Mouse (Mus musculus) cerebellum, postnatal 4 days (tissue): Measurements from ENCODE around the gene Tdpoz5.
"Not testable (repeated sequence)": the region's sequence is repeated elsewhere in the genome, so short reads cannot be mapped to it uniquely, and the experiment has no call there.

Experiments
- DNase-seq, 2 experiments: peaks; one replicate each; pipeline ENCODE4 v3.0.0; 2022; ENCODE audit warnings: low spot score in 2 of 2, mixed read lengths in 1 of 2

Gene Tdpoz5

GRCm38 (mm10) chr3:93961214-93961613 is at the start of gene Tdpoz5:
Gene Tdpoz5, minus strand, starts transcription at chr3:93961314.
- not testable (repeated sequence) for DNase-seq

- not testable (repeated sequence) for DNase-seq
These were observed 7.8 kb upstream of the Tdpoz5 start for GRCm38 (mm10) chr3:93968938-93969337.

- not testable (repeated sequence) for DNase-seq
These were observed 17.7 kb downstream of the Tdpoz5 start, which contains the start of gene Gm9117 for GRCm38 (mm10) chr3:93943443-93943842. Gene Gm9117, minus strand, starts transcription at chr3:93943543.

- not testable (repeated sequence) for DNase-seq
These were observed 22.7 kb downstream of the Tdpoz5 start for GRCm38 (mm10) chr3:93938386-93938785.
